Mouse (Mus musculus): ENCODE results near the gene Atp6v0a1.

- no peak for TF ChIP-seq POLR2A (IDR thresholded peaks at IDR 0.05; ENCODE audit: extremely low read depth, insufficient read depth, low read length)
- no peak for TF ChIP-seq CTCF (IDR thresholded peaks at IDR 0.05; ENCODE audit: low read depth, low read length)
Measured at GRCm38 (mm10) chr11:101024001-101024400, 14.7 kb downstream of the Atp6v0a1 start.

Measured in liver, adult 2 months (tissue).